Mouse (Mus musculus): ENCODE data around the gene Lrrc27. TPM values are rescaled to one million over a fixed set of nuclear protein-coding genes. Genes with fewer than 3 reads are reported as not detected.

Gene Lrrc27
- total and polyA plus RNA-seq, 3 experiments: 0.21 TPM; not detected in 2

- in situ Hi-C loops (cut with MboI; ENCODE audit: low pct_ligation_motif_present, low pct_unique_long_range_greater_than_20kb, low sequenced_read_pairs): no loop called here
- H3K9ac ChIP-seq (ENCODE audit: insufficient read depth, low read depth): no peak overlapping the region
- no peak overlapping the region for H3K4me3 ChIP-seq (replicated peaks in 1 of 3; ENCODE audit: low read depth in 2 of 3, low read length in 2 of 3, poor library complexity in 1 of 3)
- H3K36me3 ChIP-seq (replicated peaks in 1 of 2; ENCODE audit: control insufficient read depth in 1 of 2, insufficient read depth in 1 of 2, low read length in 1 of 2): no peaks in the 10 kb centered on the region
- TF ChIP-seq USF2 (conservative IDR thresholded peaks at IDR 0.05; ENCODE audit: low read depth, low read length) (no peak), POLR2AphosphoS2 (IDR thresholded peaks at IDR 0.05; ENCODE audit: low read depth, low read length) (no peak), PAX5 (IDR thresholded peaks at IDR 0.05; ENCODE audit: low read length) (no peak), ZNF384 (IDR thresholded peaks at IDR 0.05; ENCODE audit: low read depth, low read length) (no peak), ELF1 (IDR thresholded peaks at IDR 0.05; ENCODE audit: low read depth, low read length) (no peak), NRF1 (IDR thresholded peaks at IDR 0.05; ENCODE audit: low read depth, low read length) (no peak), CTCF (conservative IDR thresholded peaks at IDR 0.05 in 1 of 2, IDR thresholded peaks at IDR 0.05 in 1 of 2; ENCODE audit: low read depth in 2 of 2, low read length in 2 of 2) (no peak), GABPA (IDR thresholded peaks at IDR 0.05; ENCODE audit: insufficient replicate concordance, low read depth, low read length) (no peak), TCF12 (IDR thresholded peaks at IDR 0.05; ENCODE audit: low read depth, low read length) (no peak), MXI1 (IDR thresholded peaks at IDR 0.05; ENCODE audit: low read depth, low read length) (no peak), CHD1 (IDR thresholded peaks at IDR 0.05; ENCODE audit: low read depth, low read length) (no peak), UBTF (IDR thresholded peaks at IDR 0.05; ENCODE audit: low read depth, low read length) (no peak), RCOR1 (conservative IDR thresholded peaks at IDR 0.05; ENCODE audit: low read depth, low read length) (no peak), MAZ (IDR thresholded peaks at IDR 0.05; ENCODE audit: low read depth, low read length) (no peak)
- peaks cover 0 to 6% of the 10 kb centered on the region in 2 experiments; a peak in 1 of 4 replicates for H3K4me1 ChIP-seq (ENCODE audit: control insufficient read depth in 1 of 2, insufficient read depth in 2 of 2)
- H3K27ac ChIP-seq (ENCODE audit: insufficient read depth, low read depth): no peak overlapping the region
- H3K27me3 ChIP-seq (replicated peaks): peaks cover 100% of the 10 kb centered on the region
- no peak overlapping the region for H3K4me2 ChIP-seq (ENCODE audit: insufficient read depth, low read depth, poor library complexity, severe bottlenecking)
- dilution Hi-C loops (cut with MboI; ENCODE audit: extremely low pct_ligation_motif_present, extremely low pct_unique_long_range_greater_than_20kb, low sequenced_read_pairs): no loop called here
- DNase-seq (ENCODE audit: extremely low read depth): no peak
- H3K9me3 ChIP-seq (replicated peaks; ENCODE audit: low read length): no peaks in the 10 kb centered on the region
- no peaks in the 10 kb centered on the region for H3K79me2 ChIP-seq (replicated peaks; ENCODE audit: control insufficient read depth, extremely low read depth, insufficient read depth, poor library complexity, severe bottlenecking)
Measured at GRCm38 (mm10) chr7:139253462-139253861, 40.7 kb downstream of the Lrrc27 start.

- H3K27ac ChIP-seq (ENCODE audit: insufficient read depth, low read depth): no peak overlapping the region
Measured at GRCm38 (mm10) chr7:139254626-139255025, 41.8 kb downstream of the Lrrc27 start.

More at GRCm38 (mm10) chr7:139254626-139255025, 41.8 kb downstream of the Lrrc27 start:
- no peak for DNase-seq (ENCODE audit: extremely low read depth)
- TF ChIP-seq USF2 (conservative IDR thresholded peaks at IDR 0.05; ENCODE audit: low read depth, low read length) (no peak), RCOR1 (conservative IDR thresholded peaks at IDR 0.05; ENCODE audit: low read depth, low read length) (no peak), POLR2A (IDR thresholded peaks at IDR 0.05; ENCODE audit: low read depth, low read length) (no peak), NELFE (IDR thresholded peaks at IDR 0.05; ENCODE audit: low read depth, low read length) (no peak), USF1 (IDR thresholded peaks at IDR 0.05; ENCODE audit: low read depth, low read length) (no peak), JUN (IDR thresholded peaks at IDR 0.05; ENCODE audit: insufficient read depth, low read depth, low read length) (no peak), JUND (conservative IDR thresholded peaks at IDR 0.05; ENCODE audit: low read depth, low read length) (no peak), ZC3H11A (IDR thresholded peaks at IDR 0.05; ENCODE audit: low read depth, low read length) (no peak), BHLHE40 (IDR thresholded peaks at IDR 0.05; ENCODE audit: low read depth, low read length) (no peak), TCF12 (IDR thresholded peaks at IDR 0.05; ENCODE audit: low read depth, low read length) (no peak), SMC3 (IDR thresholded peaks at IDR 0.05; ENCODE audit: low read depth, low read length) (no peak), SIN3A (IDR thresholded peaks at IDR 0.05; ENCODE audit: low read length) (no peak), HCFC1 (IDR thresholded peaks at IDR 0.05; ENCODE audit: low read depth, low read length) (no peak), MAX (IDR thresholded peaks at IDR 0.05; ENCODE audit: low read length) (no peak), KAT2A (IDR thresholded peaks at IDR 0.05; ENCODE audit: insufficient replicate concordance, low read length) (no peak)
- in situ Hi-C loops (cut with MboI; ENCODE audit: low pct_ligation_motif_present, low pct_unique_long_range_greater_than_20kb, low sequenced_read_pairs): no loop called here
- H3K4me2 ChIP-seq (ENCODE audit: insufficient read depth, low read depth, poor library complexity, severe bottlenecking): no peak overlapping the region
- peaks cover 100% of the 10 kb centered on the region for H3K27me3 ChIP-seq (replicated peaks)
- H3K9me3 ChIP-seq (replicated peaks; ENCODE audit: low read length): no peaks in the 10 kb centered on the region
- no peaks in the 10 kb centered on the region for H3K79me2 ChIP-seq (replicated peaks; ENCODE audit: control insufficient read depth, extremely low read depth, insufficient read depth, poor library complexity, severe bottlenecking)
- H3K4me3 ChIP-seq (replicated peaks in 1 of 3; ENCODE audit: low read depth in 2 of 3, low read length in 2 of 3, poor library complexity in 1 of 3): no peak overlapping the region
- dilution Hi-C loops (cut with MboI; ENCODE audit: extremely low pct_ligation_motif_present, extremely low pct_unique_long_range_greater_than_20kb, low sequenced_read_pairs): no loop called here
- H3K36me3 ChIP-seq (replicated peaks in 1 of 2; ENCODE audit: control insufficient read depth in 1 of 2, insufficient read depth in 1 of 2, low read length in 1 of 2): no peaks in the 10 kb centered on the region
- H3K4me1 ChIP-seq (ENCODE audit: control insufficient read depth in 1 of 2, insufficient read depth in 2 of 2): no peaks in the 10 kb centered on the region
- no peak overlapping the region for H3K9ac ChIP-seq (ENCODE audit: insufficient read depth, low read depth)

Data from CH12.LX (cell line).